Mouse (Mus musculus) adrenal gland, postnatal 25 days (tissue): Measurements from ENCODE around the gene Olfr715. TPM values are rescaled to one million over a fixed set of nuclear protein-coding genes. Genes with fewer than 3 reads are reported as not detected.
"Not testable (repeated sequence)": the region's sequence is repeated elsewhere in the genome, so short reads cannot be mapped to it uniquely, and the experiment has no call there.

Source experiments
- DNase-seq: peaks from one replicate; pipeline ENCODE4 v3.0.0; 2021; ENCODE audit warnings: mixed read lengths
- long read RNA-seq: library from polyadenylated mRNA; stranded (forward); transcript quantifications from one replicate; pipeline ENCODE4 v2.0.0, GENCODE M21; 2021
- total RNA-seq: library from RNA; stranded (reverse); gene quantifications from 2 replicates; pipeline ENCODE4 v1.2.3, GENCODE M21; 2021

Olfr715 gene
- not detected in 2 replicates for total RNA-seq
- long read RNA-seq, result 0 reads

- DNase-seq, result not testable (repeated sequence)
These were observed at the start of gene Olfr715 for GRCm38 (mm10) chr7:107130983-107131382. Gene Olfr715 (minus strand): TSS chr7:107131083.

- DNase-seq, result no peak
These were observed 49.5 kb upstream of the Olfr715 start for GRCm38 (mm10) chr7:107180406-107180805.

GRCm38 (mm10) chr7:107166690-107167089, 35.8 kb upstream of the Olfr715 start, which contains the start of gene Nlrp14:
Gene Nlrp14 (plus strand): TSS chr7:107166990.
- no peak for DNase-seq

GRCm38 (mm10) chr7:107138027-107138426, 7.1 kb upstream of the Olfr715 start, which contains the start of gene Olfr716:
Gene Olfr716 (plus strand): TSS chr7:107138327.
- DNase-seq, result not testable (repeated sequence)

- not testable (repeated sequence) for DNase-seq
These were observed 20.6 kb downstream of the Olfr715 start, which contains the start of gene Olfr715b for GRCm38 (mm10) chr7:107110269-107110668. Gene Olfr715b (minus strand): TSS chr7:107110369.

- no peak for DNase-seq
These were observed 38.0 kb downstream of the Olfr715 start, which contains the start of gene Olfr17 for GRCm38 (mm10) chr7:107092920-107093319. Gene Olfr17 (plus strand): TSS chr7:107093220.

Other genes with a start within 250 kb of the Olfr715 start
- not detected in 2 replicates for gene Olfr706, start 242.9 kb downstream of the Olfr715 start, total RNA-seq
- not detected in 2 replicates for gene Olfr707, start 229.8 kb downstream of the Olfr715 start, total RNA-seq
- not detected in 2 replicates for gene Olfr1532-ps1, start 223.1 kb downstream of the Olfr715 start, total RNA-seq
- gene Olfr709-ps1, start 198.9 kb downstream of the Olfr715 start, total RNA-seq, result 0.06 TPM in 1 of 2 replicates, not detected in the other
- gene Olfr710, start 182.8 kb downstream of the Olfr715 start, total RNA-seq, result not detected in 2 replicates
- not detected in 2 replicates for gene Olfr6, start 167.1 kb downstream of the Olfr715 start, total RNA-seq
- gene Olfr711, start 155.6 kb downstream of the Olfr715 start, total RNA-seq, result not detected in 2 replicates
- not detected in 2 replicates for gene Olfr2, start 125.0 kb downstream of the Olfr715 start, total RNA-seq
- gene Olfr713, start 99.9 kb downstream of the Olfr715 start, total RNA-seq, result not detected in 2 replicates
- not detected in 2 replicates for gene Olfr714, start 60.1 kb downstream of the Olfr715 start, total RNA-seq
- gene Olfr17, start 37.9 kb downstream of the Olfr715 start, total RNA-seq, result not detected in 2 replicates
- gene Olfr715b, start 20.7 kb downstream of the Olfr715 start, total RNA-seq, result not detected in 2 replicates
- not detected in 2 replicates for gene Olfr716, start 7.2 kb upstream of the Olfr715 start, total RNA-seq
- 0.18 TPM in 1 of 2 replicates, not detected in the other for gene Nlrp14, start 35.9 kb upstream of the Olfr715 start, total RNA-seq
- not detected in 2 replicates for gene Rbmxl2, start 78.4 kb upstream of the Olfr715 start, total RNA-seq
- 2.2 and 3.6 TPM in 2 replicates for gene Syt9, start 239.6 kb upstream of the Olfr715 start, total RNA-seq